Mouse (Mus musculus) left cerebral cortex, postnatal 4 days (tissue): Measurements from ENCODE around the gene Ss18l1. TPM values are rescaled to one million over a fixed set of nuclear protein-coding genes. Genes with fewer than 3 reads are reported as not detected.

Experiments
- DNase-seq: peaks from one replicate; pipeline ENCODE4 v3.0.0-alpha.2; 2022
- intact Hi-C: fragments of 180-260 bp; cut with DNase I; formaldehyde crosslinking; loops from one replicate; pipeline ENCODE4 v1.15.1; 2025
- total RNA-seq, 2 experiments: library from RNA; stranded (reverse); gene quantifications; 2 replicates each; pipeline ENCODE4 v1.2.3; 2021

Gene Ss18l1
- total RNA-seq, 2 experiments from 2014 or later = 59.2 to 60.9 TPM

DNA sequence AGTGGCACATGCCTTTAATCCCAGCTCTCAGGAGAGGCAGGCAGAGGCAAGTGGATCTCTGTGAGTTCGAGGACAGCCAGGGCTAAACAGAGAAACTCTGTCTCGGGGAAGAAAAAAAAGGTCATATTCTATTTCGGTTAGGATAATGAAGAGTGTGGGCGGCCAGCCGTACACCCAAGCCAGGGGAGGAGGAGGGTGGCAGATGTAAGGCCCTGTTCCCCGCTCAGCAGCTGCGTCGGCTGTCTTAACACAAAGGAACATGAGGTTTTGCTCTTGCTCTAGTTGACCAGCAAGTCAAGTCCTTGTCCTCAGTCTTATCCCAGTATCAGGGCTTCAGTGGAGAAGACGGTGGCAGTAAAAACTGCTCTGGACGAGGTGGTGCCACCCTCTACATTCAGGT lies 40.8 kb downstream of the Ss18l1 start:
- intact Hi-C loops = loop anchor here (10.0 kb wide), 1 partner anchor 82 kb away; no protein-coding TSS in a partner anchor
- DNase-seq = no peak

- intact Hi-C loops = loop anchor here (10.0 kb wide), 1 partner anchor 80 kb away; no protein-coding TSS in a partner anchor
- no peak for DNase-seq
Observed at GRCm38 (mm10) chr2:180084565-180084964, 42.3 kb downstream of the Ss18l1 start.

DNA sequence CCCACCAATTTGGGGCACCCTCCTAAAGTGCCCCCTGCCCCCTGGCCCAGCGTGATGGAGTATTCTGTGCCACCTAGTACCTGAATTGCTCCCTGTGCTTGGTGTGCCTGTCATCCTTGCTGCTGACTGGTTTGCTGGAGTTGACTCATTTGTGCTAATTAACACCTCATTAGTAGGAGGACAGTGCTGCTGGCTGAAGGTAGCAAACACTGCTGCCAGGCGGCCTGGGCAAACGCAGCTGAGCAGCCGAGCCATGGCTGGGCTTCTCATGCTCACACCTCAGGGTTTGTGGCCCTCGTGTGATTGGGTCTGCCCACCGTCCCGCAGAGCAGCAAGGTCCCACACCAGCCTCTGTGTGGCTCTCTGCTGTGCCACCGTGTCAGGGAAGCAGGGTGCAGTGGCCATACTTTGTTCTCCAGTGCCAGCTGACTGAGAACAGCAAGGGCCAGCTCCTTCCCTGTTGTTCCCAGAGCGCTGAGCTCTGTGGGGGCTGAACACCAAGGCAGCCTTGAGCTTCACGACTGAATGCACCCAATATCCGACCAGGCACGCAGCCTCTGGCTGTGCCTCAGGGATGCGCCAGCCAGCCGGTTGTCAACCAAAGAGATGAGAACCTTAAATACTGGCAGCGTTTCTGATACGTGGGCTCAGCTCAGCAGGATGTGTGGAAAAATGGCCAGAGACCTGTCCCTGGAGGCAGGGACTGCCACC lies 43.8 kb downstream of the Ss18l1 start:
- peak; percentile 31 for DNase-seq
- intact Hi-C loops = loop anchor here (10.0 kb wide), 1 partner anchor 79 kb away; no protein-coding TSS in a partner anchor

GRCm38 (mm10) chr2:180086637-180087027 lies 44.3 kb downstream of the Ss18l1 start:
- DNase-seq = no peak
- intact Hi-C loops = loop anchor here (10.0 kb wide), 1 partner anchor 78 kb away; no protein-coding TSS in a partner anchor

DNA sequence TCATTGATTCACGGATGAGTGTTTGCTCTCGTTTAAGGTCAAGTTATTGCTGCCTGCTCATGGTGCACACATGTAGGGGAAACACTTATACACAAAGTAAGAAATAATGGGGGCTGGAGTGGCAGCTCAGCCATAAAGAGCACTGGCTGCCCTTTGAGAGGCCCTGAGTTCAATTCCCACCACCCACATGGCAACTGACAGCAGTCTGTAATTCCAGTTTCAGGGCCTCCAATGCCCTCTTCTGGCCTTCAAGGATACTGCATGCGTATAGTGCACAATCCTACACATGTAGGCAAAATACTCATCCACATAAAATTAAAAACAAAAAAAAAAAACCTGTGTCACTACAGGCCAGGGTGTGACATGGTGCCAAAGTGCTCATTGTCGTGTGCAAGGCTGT lies 45.2 kb downstream of the Ss18l1 start:
- no peak for DNase-seq
- intact Hi-C loops = loop anchor here (10.0 kb wide), 1 partner anchor 77 kb away; no protein-coding TSS in a partner anchor

GRCm38 (mm10) chr2:180090285-180090684 lies 48.0 kb downstream of the Ss18l1 start:
- no peak for DNase-seq
- intact Hi-C loops = no loop called here

DNA sequence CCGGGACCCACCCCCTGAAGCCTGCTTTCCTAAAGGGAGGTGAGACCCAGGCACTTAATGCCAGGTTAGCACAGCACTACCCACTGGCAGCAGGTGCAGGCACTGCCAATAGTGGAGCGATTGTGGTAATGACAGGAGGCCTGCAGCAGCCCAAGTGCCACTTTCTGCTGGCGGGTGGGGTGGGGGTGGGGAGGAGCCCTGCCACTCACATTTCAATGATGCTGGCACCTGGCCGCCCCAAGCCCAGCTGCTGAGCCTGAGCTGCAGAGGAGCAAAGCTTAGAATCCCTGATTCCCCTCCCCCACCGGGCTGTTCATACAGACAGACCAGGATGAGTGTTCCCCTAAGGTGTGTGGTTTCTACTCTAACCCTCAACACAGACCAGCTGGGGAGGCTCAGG lies 53.4 kb downstream of the Ss18l1 start:
- intact Hi-C loops = no loop called here
- DNase-seq = peak; percentile 28

- intact Hi-C loops = no loop called here
- DNase-seq = no peak
Observed at GRCm38 (mm10) chr2:180097585-180097984, 55.3 kb downstream of the Ss18l1 start.

DNA sequence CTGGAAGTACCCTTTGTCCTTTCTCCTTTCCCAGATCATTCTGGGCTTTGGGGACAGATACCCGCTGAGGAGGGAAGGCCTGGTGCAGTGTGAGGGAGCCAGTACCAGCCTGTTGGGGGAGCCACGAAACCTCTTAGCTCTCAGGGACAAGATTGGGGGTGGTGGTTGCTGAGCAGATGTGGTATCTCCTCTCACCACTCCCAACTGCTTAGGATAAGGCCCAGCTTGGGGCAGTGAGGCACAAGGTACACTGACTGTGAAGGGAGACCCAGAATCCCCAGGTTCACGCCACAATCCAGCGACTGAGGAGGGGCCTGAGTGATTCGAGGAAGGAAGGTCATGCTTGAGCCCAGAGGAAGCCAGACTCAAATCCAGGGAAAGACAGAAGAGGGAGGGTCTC lies 55.9 kb downstream of the Ss18l1 start:
- intact Hi-C loops = no loop called here
- no peak for DNase-seq

DNA sequence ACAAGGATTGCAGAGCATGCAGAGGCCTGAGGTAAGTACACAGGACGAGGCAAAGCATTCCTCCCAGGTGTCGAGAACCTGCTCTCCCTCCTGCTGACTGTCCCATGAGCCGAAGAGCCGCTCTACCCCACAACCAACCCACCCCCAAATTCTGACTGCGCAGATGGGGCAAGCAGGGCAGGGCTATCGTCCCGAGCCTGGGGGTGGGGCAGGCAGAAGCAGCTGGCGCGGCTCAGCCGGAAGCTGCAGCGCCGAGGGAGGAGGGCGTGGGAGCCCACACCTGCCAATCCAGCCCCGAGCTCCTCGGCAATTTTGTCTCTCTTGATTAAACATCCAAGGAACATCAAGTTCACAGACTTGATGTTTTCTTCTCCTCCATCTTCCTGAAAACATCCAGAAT lies 57.2 kb downstream of the Ss18l1 start:
- intact Hi-C loops = no loop called here
- DNase-seq = peak; percentile 29

DNA sequence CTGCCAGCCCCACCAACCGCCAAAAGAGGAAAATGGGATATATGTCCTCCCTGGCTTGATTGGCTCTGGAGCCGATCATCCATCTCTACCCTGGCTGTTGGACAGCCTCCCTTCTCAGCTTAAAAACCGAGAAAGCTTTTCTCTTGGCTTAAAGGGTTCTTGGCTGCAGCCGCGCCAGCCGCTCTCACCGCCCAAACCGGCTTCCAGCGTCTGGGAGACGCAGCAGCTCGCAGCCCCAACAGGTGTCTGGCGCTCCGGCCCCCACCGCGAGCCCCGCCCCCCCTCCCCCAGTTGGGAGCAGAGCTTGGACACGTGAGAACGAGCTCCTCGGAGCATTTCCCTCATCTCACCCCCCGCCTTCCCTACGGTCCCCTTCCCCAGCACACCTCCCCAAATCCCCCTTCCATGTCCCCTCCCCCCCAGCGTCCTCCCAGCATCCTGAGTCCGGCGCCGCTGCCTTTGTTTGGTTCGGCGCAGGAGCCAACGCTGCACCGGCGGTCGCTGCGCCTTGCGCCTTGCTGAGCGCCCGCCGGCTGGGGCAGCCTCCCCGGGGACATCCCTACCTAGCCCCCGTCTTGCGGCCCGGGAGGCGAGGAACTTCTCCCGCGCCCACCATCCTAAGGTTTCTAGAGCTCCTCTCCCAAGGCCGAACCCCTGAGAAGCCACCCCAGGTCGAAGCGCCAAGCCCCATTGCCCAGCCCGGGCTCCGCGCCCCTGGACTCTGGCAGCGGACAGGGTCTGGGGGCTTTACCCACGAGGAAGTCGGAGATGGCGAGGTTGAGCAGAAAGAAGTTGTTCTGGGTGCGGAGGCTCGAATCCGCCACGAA lies 61.1 kb downstream of the Ss18l1 start:
- DNase-seq = peak; percentile 27
- intact Hi-C loops = no loop called here

DNA sequence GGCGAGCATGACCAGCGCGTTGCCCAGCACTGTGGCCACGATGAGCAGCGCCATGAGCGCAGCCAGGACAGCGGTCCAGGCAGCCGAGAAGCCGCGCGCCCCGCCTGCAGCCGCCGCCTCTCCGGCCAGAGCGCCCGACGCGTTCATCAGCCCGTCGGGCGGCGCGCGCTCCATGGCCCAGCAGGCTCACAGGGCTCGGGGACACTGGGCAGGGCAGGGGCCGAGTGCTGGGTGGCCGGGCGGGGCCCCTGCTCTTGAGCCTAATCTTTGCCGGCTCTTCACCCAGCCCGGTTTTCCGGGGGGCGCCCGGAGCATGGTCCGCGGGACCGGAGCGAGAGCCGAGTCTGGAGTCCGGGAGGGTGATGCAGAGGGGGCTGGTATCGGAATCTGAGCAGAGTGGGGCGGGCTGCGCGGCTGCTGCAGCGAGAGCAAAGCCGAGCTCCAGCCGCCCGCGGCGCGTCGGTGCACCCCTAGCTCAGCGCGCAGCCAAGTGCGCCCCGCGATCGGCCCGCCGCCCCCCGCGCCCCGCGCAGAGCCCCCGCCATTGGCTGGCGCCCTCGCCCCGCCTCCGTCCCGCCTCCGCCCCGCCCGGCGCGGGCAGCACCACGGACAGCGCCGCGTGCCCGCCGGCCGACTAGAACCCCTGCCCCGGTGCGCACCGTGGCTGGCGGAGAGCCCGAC lies 61.8 kb downstream of the Ss18l1 start, which contains the start of gene Hrh3:
Gene Hrh3 (minus strand): TSS at position 511 of the 681 bp plus-strand sequence.
- intact Hi-C loops = no loop called here
- peak; percentile 55 for DNase-seq

DNA sequence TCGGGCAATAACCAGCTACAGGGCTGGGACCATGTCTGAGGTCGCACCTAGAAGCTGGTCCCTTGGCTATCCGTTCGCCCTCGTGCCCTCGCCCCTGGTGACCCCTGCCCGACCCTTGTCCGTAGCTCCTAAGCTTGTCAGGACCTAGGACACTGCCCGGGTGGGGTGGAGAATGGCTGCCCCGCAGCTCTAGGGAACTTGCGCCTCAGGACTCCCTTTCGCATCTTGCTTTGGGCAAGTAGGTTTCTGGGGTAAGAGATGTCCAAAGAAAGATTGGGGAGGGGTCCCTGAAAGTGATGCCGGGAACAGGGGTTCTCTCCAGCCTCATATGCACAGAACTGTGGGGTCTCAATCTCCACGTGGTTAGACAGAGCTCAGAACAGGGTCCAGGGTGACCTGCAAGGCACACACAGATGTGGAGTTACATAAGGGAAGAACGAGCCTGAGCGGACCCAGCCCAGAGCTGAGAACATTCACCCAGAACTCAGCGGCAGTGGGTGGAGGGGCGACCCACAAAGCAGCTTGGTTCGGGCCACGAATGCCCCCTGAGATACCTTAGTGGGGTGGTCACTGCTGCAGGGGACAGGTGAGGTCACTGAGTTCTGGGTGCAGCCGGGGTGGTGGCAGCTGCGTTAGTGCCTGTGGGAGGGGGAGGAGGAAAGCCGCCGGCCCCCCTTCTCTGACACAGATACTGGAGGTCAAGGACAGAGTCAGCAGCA lies 62.5 kb downstream of the Ss18l1 start:
- intact Hi-C loops = no loop called here

GRCm38 (mm10) chr2:180105441-180106190 lies 63.3 kb downstream of the Ss18l1 start:
- intact Hi-C loops = no loop called here
- DNase-seq = no peak

More for the DNA sequence above, 62.5 kb downstream of the Ss18l1 start:
- DNase-seq = no peak

- no peak for DNase-seq
- intact Hi-C loops = no loop called here
Observed at GRCm38 (mm10) chr2:180107081-180107480, 64.8 kb downstream of the Ss18l1 start.

DNA sequence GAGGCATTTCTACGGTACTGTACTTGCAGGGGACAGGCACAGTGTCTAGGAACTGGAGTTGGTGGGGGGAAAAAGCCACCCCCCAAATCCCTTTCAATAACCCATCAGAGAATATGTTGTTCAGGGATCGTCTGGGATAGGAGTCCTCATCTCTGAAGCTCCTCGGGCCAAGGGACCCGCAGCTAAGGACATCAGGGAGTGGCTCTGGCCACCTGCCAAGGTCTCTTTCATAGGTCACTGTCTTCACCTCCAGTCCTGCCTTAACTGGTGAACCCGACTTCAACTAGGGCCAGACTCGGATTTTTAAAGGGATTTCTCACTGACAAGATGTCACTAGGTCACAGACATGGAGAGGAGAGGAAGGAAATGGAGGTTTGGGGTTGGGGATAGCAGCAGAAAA lies 66.0 kb downstream of the Ss18l1 start:
- intact Hi-C loops = no loop called here
- no peak for DNase-seq

DNA sequence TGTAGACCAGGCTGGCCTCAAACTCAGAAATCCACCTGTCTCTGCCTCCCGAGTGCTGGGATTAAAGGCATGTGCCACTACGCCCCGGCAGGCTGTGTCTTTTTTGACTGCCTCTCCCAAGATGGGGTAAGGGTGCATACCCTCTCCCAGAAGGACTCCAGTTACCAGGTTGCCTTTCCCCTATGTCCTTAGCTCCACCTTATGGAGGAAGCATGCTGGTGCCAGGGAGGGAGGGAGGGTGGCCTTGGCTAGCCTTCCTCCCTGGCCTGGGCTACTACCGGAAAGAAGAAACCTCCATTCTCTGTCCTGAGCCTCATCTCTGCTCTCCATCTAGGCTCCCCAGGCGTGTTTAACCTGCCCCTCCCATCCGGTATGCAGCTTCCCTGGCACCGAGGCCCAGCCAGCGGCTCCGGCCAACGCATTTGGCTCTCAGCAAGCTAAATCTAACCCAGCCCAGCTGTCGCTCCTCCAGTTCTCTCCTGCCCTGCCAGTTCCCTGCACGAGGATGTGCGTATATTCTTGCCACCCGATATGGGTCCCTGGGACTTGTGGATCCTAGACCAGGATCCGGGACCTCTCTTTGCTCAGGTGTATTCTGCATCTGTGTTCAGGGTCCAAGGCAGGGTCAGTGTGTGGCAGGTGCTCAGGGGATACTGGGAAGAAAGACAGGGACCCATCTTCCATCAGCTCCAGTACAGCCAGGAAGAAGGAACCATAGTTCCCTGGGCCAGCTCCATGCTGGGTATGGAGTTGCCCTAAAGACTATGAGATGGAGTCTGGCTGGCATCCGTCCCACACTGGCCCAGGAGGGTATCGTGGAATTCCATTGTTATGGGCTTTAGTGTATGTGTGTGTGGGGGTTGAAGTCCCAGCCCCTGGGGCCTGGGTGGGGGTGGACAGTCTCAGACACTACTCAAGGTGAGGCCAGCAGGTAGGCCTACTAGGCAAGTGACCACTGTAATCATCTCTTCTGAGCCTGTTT lies 71.9 kb downstream of the Ss18l1 start:
- intact Hi-C loops = no loop called here
- DNase-seq = peak; percentile 93

GRCm38 (mm10) chr2:180115279-180115678 lies 73.0 kb downstream of the Ss18l1 start:
- peak; percentile 56 for DNase-seq
- intact Hi-C loops = loop anchor here (5.0 kb wide), 1 partner anchor 43 kb away; the partner anchor contains the start of gene Mtg2
